Mouse (Mus musculus): ENCODE measurements around the gene Cldn34b2.
"Not testable (repeated sequence)": the region's sequence is repeated elsewhere in the genome, so short reads cannot be mapped to it uniquely, and the experiment has no call there.

The Cldn34b2 gene

DNA sequence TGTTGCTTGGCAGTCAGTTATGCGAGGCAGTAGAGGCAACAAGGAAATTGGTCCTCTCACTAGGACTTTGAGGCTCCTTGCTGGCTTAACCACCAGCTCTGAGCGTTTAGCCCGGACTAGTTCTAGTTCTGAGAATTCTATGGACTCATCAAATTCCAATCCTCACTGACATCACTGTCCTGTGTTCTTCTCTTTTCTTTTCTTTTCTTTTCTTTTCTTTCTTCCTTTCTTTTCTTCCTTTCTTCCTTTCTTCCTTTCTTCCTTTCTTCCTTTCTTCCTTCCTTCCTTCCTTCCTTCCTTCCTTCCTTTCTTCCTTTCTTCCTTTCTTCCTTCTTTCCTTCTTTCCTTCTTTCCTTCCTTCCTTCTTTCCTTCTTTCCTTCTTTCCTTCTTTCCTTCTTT, at the start of gene Cldn34b2:
Gene Cldn34b2 (minus strand): TSS at position 101 of the 400 bp plus-strand sequence.
- not testable (repeated sequence) for DNase-seq

- DNase-seq, result no peak
Observed at GRCm38 (mm10) chrX:155177640-155178039, 49.4 kb upstream of the Cldn34b2 start.

DNA sequence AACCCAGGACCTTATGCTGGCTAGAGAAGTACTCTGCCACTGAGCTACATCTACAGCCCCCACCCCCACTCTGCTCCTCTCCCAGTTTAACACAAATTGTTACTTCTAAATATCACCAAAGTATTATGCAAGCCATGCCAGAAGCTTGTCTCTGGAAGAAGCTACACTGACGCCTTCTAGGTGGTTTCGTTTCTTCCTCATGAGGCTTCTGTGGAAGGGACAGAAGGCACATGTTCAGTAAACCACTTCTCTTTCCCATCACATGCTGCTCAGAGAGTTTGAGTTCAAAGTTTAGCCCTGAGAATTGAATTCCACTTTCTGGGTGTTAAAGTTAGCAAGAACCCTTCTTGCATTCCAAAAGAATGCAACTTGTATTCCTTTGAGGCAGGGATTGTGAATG, 49.0 kb upstream of the Cldn34b2 start:
- no peak for DNase-seq

GRCm38 (mm10) chrX:155175568-155175967, 47.4 kb upstream of the Cldn34b2 start:
- no peak for DNase-seq

GRCm38 (mm10) chrX:155172310-155172709, 44.1 kb upstream of the Cldn34b2 start:
- DNase-seq, result no peak

GRCm38 (mm10) chrX:155171754-155172153, 43.5 kb upstream of the Cldn34b2 start:
- no peak for DNase-seq

GRCm38 (mm10) chrX:155169886-155170285, 41.7 kb upstream of the Cldn34b2 start:
- no peak for DNase-seq

DNA sequence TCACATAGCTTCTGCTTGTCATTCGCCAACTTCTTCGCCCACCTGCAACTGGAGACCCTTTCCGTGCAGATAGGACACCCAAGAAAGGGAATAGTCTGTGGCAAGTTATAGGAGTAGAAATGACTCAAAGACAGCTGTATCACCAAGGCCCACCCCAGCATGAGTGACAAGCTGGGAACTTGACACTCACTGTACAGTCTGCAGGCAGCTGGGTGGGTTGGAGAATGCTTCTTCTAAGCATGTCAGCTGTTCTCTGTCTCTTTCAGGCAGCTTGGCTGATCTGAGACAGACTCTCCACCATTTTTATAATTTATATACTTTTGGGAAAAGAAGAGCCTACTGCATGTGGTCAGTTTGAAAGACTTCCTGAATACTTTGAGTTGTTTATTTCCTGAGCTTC, 39.5 kb upstream of the Cldn34b2 start:
- no peak for DNase-seq

GRCm38 (mm10) chrX:155166313-155166712, 38.1 kb upstream of the Cldn34b2 start:
- no peak for DNase-seq

DNA sequence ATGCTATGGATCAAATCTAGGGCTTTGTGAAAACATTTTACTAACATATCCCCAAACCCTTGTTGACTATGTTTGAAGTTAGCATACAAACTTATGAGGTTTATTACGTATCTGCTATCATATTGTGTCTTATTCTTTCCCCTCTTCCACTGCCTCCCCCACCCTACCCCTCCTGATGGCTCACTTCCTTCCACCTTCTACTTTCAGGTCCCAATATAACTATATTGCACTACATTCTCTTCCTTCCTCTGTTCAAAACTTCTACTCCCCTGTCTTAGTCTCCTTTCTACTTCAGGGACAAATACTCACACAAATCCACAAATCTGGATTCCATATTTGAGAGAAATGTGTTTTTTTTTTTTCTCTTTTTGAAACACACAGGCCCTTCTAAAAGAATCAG, 35.3 kb upstream of the Cldn34b2 start:
- no peak for DNase-seq

DNA sequence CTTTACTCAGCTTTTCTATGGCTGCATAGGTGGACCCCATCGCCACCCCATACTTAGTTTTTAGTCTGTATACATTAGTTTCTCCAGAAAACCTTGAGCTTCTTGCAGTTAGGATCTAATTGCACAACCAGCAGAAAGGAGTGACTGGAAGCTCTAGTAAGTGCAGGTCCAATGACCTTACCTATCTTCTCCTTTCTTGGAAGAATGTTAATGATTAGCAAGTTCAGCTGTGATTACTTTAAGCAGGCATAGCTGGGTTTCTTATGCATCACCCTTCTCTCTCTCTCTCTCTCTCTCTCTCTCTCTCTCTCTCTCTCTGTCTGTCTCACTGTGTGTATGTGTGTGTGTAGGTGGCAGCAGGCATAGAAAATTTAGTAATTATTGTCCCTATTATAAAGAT, 23.7 kb upstream of the Cldn34b2 start:
- no peak for DNase-seq

GRCm38 (mm10) chrX:155144718-155145117, 16.5 kb upstream of the Cldn34b2 start:
- peak; percentile 70 to 76 for DNase-seq

DNA sequence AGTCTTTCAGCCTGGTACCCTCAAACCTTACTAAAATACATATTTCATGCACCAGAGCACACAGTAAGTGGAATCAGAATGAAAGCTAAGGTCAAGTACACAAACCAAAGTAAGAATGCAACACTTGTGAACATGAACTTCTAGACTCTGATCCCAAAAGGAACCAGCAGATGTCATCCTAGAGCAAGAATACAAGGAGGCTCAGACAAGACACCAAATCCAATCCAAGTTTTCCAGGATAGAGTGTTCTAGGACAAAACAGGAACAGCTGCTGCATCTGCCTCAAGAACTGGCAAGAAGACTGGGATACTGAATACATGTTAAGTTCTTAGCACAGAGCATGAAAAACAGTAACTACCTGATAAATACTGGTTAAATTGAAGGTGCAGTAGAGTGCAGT, 30.2 kb downstream of the Cldn34b2 start:
- no peak for DNase-seq

- not testable (repeated sequence) for DNase-seq
Observed at GRCm38 (mm10) chrX:155093566-155093965, 34.6 kb downstream of the Cldn34b2 start, which contains the start of gene Magea2. Gene Magea2, minus strand, starts transcription at chrX:155093666.

DNA sequence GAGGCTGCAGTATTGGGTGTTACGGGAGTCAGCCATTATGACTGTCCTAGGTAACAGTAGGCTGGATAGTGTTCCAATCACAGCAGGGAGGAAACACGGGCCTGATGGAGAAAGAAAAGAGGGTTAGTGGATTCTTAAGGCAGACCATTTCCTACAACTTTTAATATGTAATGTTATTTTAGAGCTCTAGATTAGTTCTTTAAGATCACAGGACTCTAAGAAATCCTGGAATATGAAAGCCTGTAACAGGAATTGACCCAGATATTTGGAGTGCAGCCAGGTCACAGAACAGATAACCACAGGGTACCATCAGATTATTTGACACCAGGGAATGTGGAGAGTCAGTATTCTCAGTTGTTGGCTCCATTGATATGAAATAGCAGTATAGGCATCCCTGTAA, 38.5 kb downstream of the Cldn34b2 start, which contains the start of gene Magea1:
Gene Magea1 (minus strand): TSS at position 101 of the 400 bp plus-strand sequence.
- not testable (repeated sequence) for DNase-seq

Data from kidney, postnatal 4 days (tissue).